Mouse (Mus musculus): ENCODE measurements around the gene Cyb5d2. TPM values are rescaled to one million over a fixed set of nuclear protein-coding genes. Genes with fewer than 3 reads are reported as not detected.

Cyb5d2 gene
- total RNA-seq, 2 experiments from 2014 or later, result 6.5 to 7.3 TPM

Other genes starting within 250 kb of the Cyb5d2 start
- gene Spns3, start 245.6 kb downstream of the Cyb5d2 start, total RNA-seq (2021), result under 1 TPM; 0.18 to 0.26 TPM
- gene Ube2g1, start 188.9 kb downstream of the Cyb5d2 start, total RNA-seq (2021), result 10 to 100 TPM; 65.6 to 72.0 TPM
- 10 to 100 TPM; 64.5 to 65.0 TPM for gene Ankfy1, start 106.1 kb downstream of the Cyb5d2 start, total RNA-seq (2021)
- 10 to 100 TPM; 56.1 to 57.1 TPM for gene Zzef1, start 84 bp upstream of the Cyb5d2 start, total RNA-seq (2021)
- 1 to 10 TPM; 2.3 to 2.5 TPM for gene Atp2a3, start 165.0 kb upstream of the Cyb5d2 start, total RNA-seq (2021)
- gene P2rx1, start 203.0 kb upstream of the Cyb5d2 start, total RNA-seq (2021), result under 1 TPM; 0.28 to 0.50 TPM
- 10 to 100 TPM; 28.7 to 30.5 TPM for gene Camkk1, start 222.9 kb upstream of the Cyb5d2 start, total RNA-seq (2021)

Data from left cerebral cortex, postnatal 4 days (tissue).